In genomic region chr3:87944838-87945600, GRCm38 (mm10) we compare ENCODE assay signal across 10 mouse cellular contexts. TPM values are rescaled to one million over a fixed set of nuclear protein-coding genes. Genes with fewer than 3 reads are reported as not detected.
DNase-seq lines count a peak whose midpoint lies in the region; ATAC-seq and TF ChIP-seq lines count a peak whose summit lies in the region.
"Had no signal": no experiment of that assay in that cellular context is flagged by ENCODE, and none has a peak within 500 bp of the region (broad histone marks: within the 10 kb centered on the region; RNA-seq: fewer than 3 reads in every experiment).

No protein-coding gene starts in this region.

- no peak for DNase-seq in liver, embryonic 14.5 days (ENCODE audit: low read depth in 3 of 3, low spot score in 3 of 3)
- DNase-seq in liver, postnatal 0 days = no peak
- peak; percentile 29 to 47 for DNase-seq in heart, postnatal 14 days
- no peak for DNase-seq in right cerebral cortex, postnatal 14 days
- DNase-seq in frontal cortex, adult 2 months (ENCODE audit: extremely low spot score in 1 of 2, low spot score in 1 of 2) = no peak
- DNase-seq: thymus, adult 2 months had no signal

- peak; percentile 15; the same call in 1 of the 2 replicates for ATAC-seq in liver, embryonic 14.5 days (ENCODE audit: insufficient read depth)
- no peak for ATAC-seq in liver, postnatal 0 days
- no peak for ATAC-seq in embryonic facial prominence, embryonic 13.5 days (ENCODE audit: insufficient number of reproducible peaks, insufficient read depth, low FRiP score, low TSS enrichment, low read depth)
- ATAC-seq in neural tube, embryonic 12.5 days (ENCODE audit: low FRiP score, low read depth) = 0 out of 2 replicates have a peak, but pooled peaks have one; percentile 14
- ATAC-seq in cerebellum, adult (ENCODE audit: insufficient number of reproducible peaks, low FRiP score, low TSS enrichment) = no peak

- peaks cover 23% of the 10 kb centered on the region for H3K36me3 ChIP-seq in liver, embryonic 14.5 days (replicated peaks; ENCODE audit: control insufficient read depth, insufficient read depth, low read depth)
- peaks cover 21% of the 10 kb centered on the region for H3K36me3 ChIP-seq in liver, postnatal 0 days (replicated peaks; ENCODE audit: insufficient read depth, low read length)
- peaks cover 26% of the 10 kb centered on the region for H3K36me3 ChIP-seq in embryonic facial prominence, embryonic 13.5 days
- H3K36me3 ChIP-seq in neural tube, embryonic 12.5 days = peaks cover 26% of the 10 kb centered on the region

- no peak for TF ChIP-seq CTCF in liver, embryonic 14.5 days (IDR thresholded peaks at IDR 0.05; ENCODE audit: low read depth)
- TF ChIP-seq CTCF in liver, postnatal 0 days (IDR thresholded peaks at IDR 0.05; ENCODE audit: low read depth) = no peak

- intact Hi-C loops in heart, postnatal 14 days (cut with DNase I) = no loop called here

- 30% methylated on average over 4 of the region's 4 CpGs for WGBS in liver, embryonic 14.5 days (ENCODE audit: insufficient replicate concordance)
- WGBS in liver, postnatal 0 days (ENCODE audit: insufficient replicate concordance) = 46% methylated on average over 4 of the region's 4 CpGs
- WGBS in embryonic facial prominence, embryonic 13.5 days = 18% methylated on average over 4 of the region's 4 CpGs
- WGBS in neural tube, embryonic 12.5 days = 2% methylated on average over 4 of the region's 4 CpGs

- peaks cover 46% of the 10 kb centered on the region for H3K27me3 ChIP-seq in liver, embryonic 14.5 days (ENCODE audit: control insufficient read depth, insufficient read depth, low read length)
- H3K27me3 ChIP-seq in liver, postnatal 0 days (ENCODE audit: insufficient read depth, low read length) = peaks cover 44% of the 10 kb centered on the region
- H3K27me3 ChIP-seq in embryonic facial prominence, embryonic 13.5 days = no peaks in the 10 kb centered on the region
- no peaks in the 10 kb centered on the region for H3K27me3 ChIP-seq in neural tube, embryonic 12.5 days (replicated peaks)

- no peak overlapping the region for H3K4me3 ChIP-seq in liver, embryonic 14.5 days (ENCODE audit: insufficient read depth in 1 of 2, low read depth in 2 of 2, low read length in 2 of 2)
- H3K4me3 ChIP-seq in liver, postnatal 0 days (ENCODE audit: low read depth, low read length) = no peak overlapping the region
- H3K4me3 ChIP-seq in embryonic facial prominence, embryonic 13.5 days = no peak overlapping the region
- no peak overlapping the region for H3K4me3 ChIP-seq in neural tube, embryonic 12.5 days

- no peak overlapping the region for H3K4me2 ChIP-seq in liver, embryonic 14.5 days (ENCODE audit: low read depth)
- no peak overlapping the region for H3K4me2 ChIP-seq in liver, postnatal 0 days (ENCODE audit: low read depth, low read length)
- peak overlapping the region; percentile 16; the same call in 1 of the 2 replicates for H3K4me2 ChIP-seq in embryonic facial prominence, embryonic 13.5 days
- H3K4me2 ChIP-seq in neural tube, embryonic 12.5 days (replicated peaks) = peak overlapping the region; percentile 5; the same call in 1 of the 2 replicates

- H3K27ac ChIP-seq in liver, embryonic 14.5 days = no peak overlapping the region
- H3K27ac ChIP-seq in liver, postnatal 0 days (ENCODE audit: low read depth) = no peak overlapping the region
- peak overlapping the region; percentile 97 for H3K27ac ChIP-seq in embryonic facial prominence, embryonic 13.5 days
- H3K27ac ChIP-seq in neural tube, embryonic 12.5 days = peak overlapping the region; percentile 16; the same call in 1 of the 2 replicates

- H3K4me1 ChIP-seq in liver, embryonic 14.5 days (replicated peaks; ENCODE audit: control insufficient read depth in 2 of 2, insufficient read depth in 2 of 2, low read length in 1 of 2) = no peaks in the 10 kb centered on the region
- peaks cover 11% of the 10 kb centered on the region for H3K4me1 ChIP-seq in liver, postnatal 0 days (ENCODE audit: insufficient read depth)
- H3K4me1 ChIP-seq in embryonic facial prominence, embryonic 13.5 days = peaks cover 57% of the 10 kb centered on the region
- H3K4me1 ChIP-seq in neural tube, embryonic 12.5 days = peaks cover 57% of the 10 kb centered on the region

- no peak overlapping the region for H3K9ac ChIP-seq in liver, embryonic 14.5 days (replicated peaks)
- no peak overlapping the region for H3K9ac ChIP-seq in liver, postnatal 0 days (replicated peaks)
- H3K9ac ChIP-seq in embryonic facial prominence, embryonic 13.5 days = peak overlapping the region; percentile 40
- no peak overlapping the region; the same call in 1 of the 2 replicates for H3K9ac ChIP-seq in neural tube, embryonic 12.5 days

- TF ChIP-seq EP300 in liver, embryonic 14.5 days (IDR thresholded peaks at IDR 0.05; ENCODE audit: low read depth) = no peak
- no peak for TF ChIP-seq EP300 in liver, postnatal 0 days (IDR thresholded peaks at IDR 0.05; ENCODE audit: low read depth)

- H3K9me3 ChIP-seq in liver, embryonic 14.5 days (ENCODE audit: control insufficient read depth, low read length) = no peaks in the 10 kb centered on the region
- H3K9me3 ChIP-seq in liver, postnatal 0 days (ENCODE audit: low read length) = no peaks in the 10 kb centered on the region
- H3K9me3 ChIP-seq in embryonic facial prominence, embryonic 13.5 days = no peaks in the 10 kb centered on the region
- no peaks in the 10 kb centered on the region for H3K9me3 ChIP-seq in neural tube, embryonic 12.5 days

RNA-seq across cellular contexts. Expression of gene Crabp2, which starts 3.4 kb away (rescaled TPM):
- 0.17 and 0.23 TPM in 2 replicates for polyA plus RNA-seq in liver, embryonic 14.5 days (2012; rRNA removed)
- 0.10 and 0.15 TPM in 2 replicates for polyA plus RNA-seq in liver, embryonic 14.5 days (2014; fragmentation: Nextera tagmentation; extraction: Ambion mirVana)
- polyA plus RNA-seq in liver, postnatal 0 days (2015; fragmentation: Nextera tagmentation; extraction: Ambion mirVana) = not detected in 2 replicates
- 345 and 370 TPM in 2 replicates for polyA plus RNA-seq in embryonic facial prominence, embryonic 13.5 days (2015; fragmentation: Nextera tagmentation; extraction: Ambion mirVana)
- total RNA-seq in heart, postnatal 14 days (2021) = under 1 TPM; 0.31 to 0.56 TPM
- polyA plus RNA-seq in neural tube, embryonic 12.5 days (2016; fragmentation: Nextera tagmentation; extraction: Ambion mirVana) = 372 and 405 TPM in 2 replicates
- 9.2 and 11.0 TPM in 2 replicates for polyA plus RNA-seq in frontal cortex, adult 2 months (2012; rRNA removed)
- total RNA-seq: heart, postnatal 36 days had no signal

RNA-seq across cellular contexts. Expression of gene Rrnad1, which starts 14.5 kb away (rescaled TPM):
- polyA plus RNA-seq in liver, embryonic 14.5 days (2012; rRNA removed) = 8.9 and 9.2 TPM in 2 replicates
- 3.5 and 3.6 TPM in 2 replicates for polyA plus RNA-seq in liver, embryonic 14.5 days (2014; fragmentation: Nextera tagmentation; extraction: Ambion mirVana)
- 4.3 TPM in 2 replicates for polyA plus RNA-seq in liver, postnatal 0 days (2015; fragmentation: Nextera tagmentation; extraction: Ambion mirVana)
- 21.1 and 25.2 TPM in 2 replicates for polyA plus RNA-seq in embryonic facial prominence, embryonic 13.5 days (2015; fragmentation: Nextera tagmentation; extraction: Ambion mirVana)
- total RNA-seq in heart, postnatal 14 days (2021) = 1 to 10 TPM; 6.9 to 8.5 TPM
- 22.2 TPM in 2 replicates for polyA plus RNA-seq in neural tube, embryonic 12.5 days (2016; fragmentation: Nextera tagmentation; extraction: Ambion mirVana)
- polyA plus RNA-seq in frontal cortex, adult 2 months (2012; rRNA removed) = 42.4 and 46.4 TPM in 2 replicates

RNA-seq across cellular contexts. Expression of gene Isg20l2, which starts 14.9 kb away (rescaled TPM):
- 9.3 and 14.8 TPM in 2 replicates for polyA plus RNA-seq in liver, embryonic 14.5 days (2012; rRNA removed)
- 9.7 and 11.0 TPM in 2 replicates for polyA plus RNA-seq in liver, embryonic 14.5 days (2014; fragmentation: Nextera tagmentation; extraction: Ambion mirVana)
- 12.3 and 13.2 TPM in 2 replicates for polyA plus RNA-seq in liver, postnatal 0 days (2015; fragmentation: Nextera tagmentation; extraction: Ambion mirVana)
- 69.0 and 74.3 TPM in 2 replicates for polyA plus RNA-seq in embryonic facial prominence, embryonic 13.5 days (2015; fragmentation: Nextera tagmentation; extraction: Ambion mirVana)
- 10 to 100 TPM; 15.7 TPM for total RNA-seq in heart, postnatal 14 days (2021)
- 60.7 and 64.1 TPM in 2 replicates for polyA plus RNA-seq in neural tube, embryonic 12.5 days (2016; fragmentation: Nextera tagmentation; extraction: Ambion mirVana)
- polyA plus RNA-seq in frontal cortex, adult 2 months (2012; rRNA removed) = 12.9 and 13.9 TPM in 2 replicates

RNA-seq across cellular contexts. Expression of gene Mrpl24, which starts 25.7 kb away (rescaled TPM):
- polyA plus RNA-seq in liver, embryonic 14.5 days (2012; rRNA removed) = 43.9 and 50.1 TPM in 2 replicates
- polyA plus RNA-seq in liver, embryonic 14.5 days (2014; fragmentation: Nextera tagmentation; extraction: Ambion mirVana) = 37.9 and 43.4 TPM in 2 replicates
- polyA plus RNA-seq in liver, postnatal 0 days (2015; fragmentation: Nextera tagmentation; extraction: Ambion mirVana) = 50.3 and 54.1 TPM in 2 replicates
- polyA plus RNA-seq in embryonic facial prominence, embryonic 13.5 days (2015; fragmentation: Nextera tagmentation; extraction: Ambion mirVana) = 80.1 and 84.0 TPM in 2 replicates
- 10 to 100 TPM; 65.8 to 71.0 TPM for total RNA-seq in heart, postnatal 14 days (2021)
- polyA plus RNA-seq in neural tube, embryonic 12.5 days (2016; fragmentation: Nextera tagmentation; extraction: Ambion mirVana) = 78.4 and 81.7 TPM in 2 replicates
- 80.0 and 80.7 TPM in 2 replicates for polyA plus RNA-seq in frontal cortex, adult 2 months (2012; rRNA removed)

RNA-seq across cellular contexts. Expression of gene Nes, which starts 25.9 kb away (rescaled TPM):
- 0.78 and 1.1 TPM in 2 replicates for polyA plus RNA-seq in liver, embryonic 14.5 days (2012; rRNA removed)
- 0.80 and 0.83 TPM in 2 replicates for polyA plus RNA-seq in liver, embryonic 14.5 days (2014; fragmentation: Nextera tagmentation; extraction: Ambion mirVana)
- polyA plus RNA-seq in liver, postnatal 0 days (2015; fragmentation: Nextera tagmentation; extraction: Ambion mirVana) = 0.83 and 0.95 TPM in 2 replicates
- polyA plus RNA-seq in embryonic facial prominence, embryonic 13.5 days (2015; fragmentation: Nextera tagmentation; extraction: Ambion mirVana) = 13.8 and 17.7 TPM in 2 replicates
- 10 to 100 TPM; 32.5 to 39.0 TPM for total RNA-seq in heart, postnatal 14 days (2021)
- 140 and 169 TPM in 2 replicates for polyA plus RNA-seq in neural tube, embryonic 12.5 days (2016; fragmentation: Nextera tagmentation; extraction: Ambion mirVana)
- polyA plus RNA-seq in frontal cortex, adult 2 months (2012; rRNA removed) = 4.3 and 4.8 TPM in 2 replicates

Comparison
In these comparisons a context has a peak if more than half of its experiments do, and no peak if none do; other contexts are left out.
1. ATAC-seq: peak in liver, embryonic 14.5 days (single experiment) and neural tube, embryonic 12.5 days (single experiment); none in liver, postnatal 0 days (single experiment), embryonic facial prominence, embryonic 13.5 days (single experiment) and cerebellum, adult (single experiment).
2. DNase-seq: peak in heart, postnatal 14 days (2 of 2); none in liver, embryonic 14.5 days (0 of 3), liver, postnatal 0 days (single experiment), right cerebral cortex, postnatal 14 days (single experiment) and frontal cortex, adult 2 months (0 of 2).
3. H3K27ac ChIP-seq: peak in embryonic facial prominence, embryonic 13.5 days (single experiment) and neural tube, embryonic 12.5 days (single experiment); none in liver, embryonic 14.5 days (single experiment) and liver, postnatal 0 days (single experiment).
4. H3K4me2 ChIP-seq: peak in embryonic facial prominence, embryonic 13.5 days (single experiment) and neural tube, embryonic 12.5 days (single experiment); none in liver, embryonic 14.5 days (single experiment) and liver, postnatal 0 days (single experiment).
5. RNA of gene Crabp2, which starts 3.4 kb away (polyA plus RNA-seq): 372 to 405 TPM in neural tube, embryonic 12.5 days and 345 to 370 TPM in embryonic facial prominence, embryonic 13.5 days; 9.2 to 11.0 TPM in frontal cortex, adult 2 months, 0.10 to 0.23 TPM in liver, embryonic 14.5 days and not detected in liver, postnatal 0 days; every median in the first group is over 10 times any median in the second.